Mouse (Mus musculus) gastrocnemius, adult 2 months (tissue): Measurements from ENCODE around the gene P2ry1. TPM values are rescaled to one million over a fixed set of nuclear protein-coding genes. Genes with fewer than 3 reads are reported as not detected.

Experiments
- DNase-seq: peaks from one replicate; pipeline ENCODE4 v3.0.0; 2022
- H3K27ac ChIP-seq: fragments of 200-600 bp; 2 replicates; pipeline ENCODE4 v1.8.1; 2022; ENCODE audit warnings: mild to moderate bottlenecking
- H3K4me3 ChIP-seq: fragments of 200-600 bp; 2 replicates; pipeline ENCODE4 v1.8.1; 2022; ENCODE audit warnings: mild to moderate bottlenecking, moderate library complexity
- CTCF ChIP-seq: fragments of 200-600 bp; IDR thresholded peaks from 2 replicates; pipeline ENCODE4 v1.8.1; 2022; ENCODE audit warnings: antibody characterized with exemption, mild to moderate bottlenecking, moderate library complexity
- intact Hi-C: fragments of 180-260 bp; cut with DNase I; formaldehyde crosslinking; loops from one replicate; pipeline ENCODE4 v1.15.1; 2025
- total RNA-seq, 2 experiments: library from RNA; stranded (reverse); gene quantifications; 2 replicates each; pipeline ENCODE4 v1.2.3; 2021

Gene P2ry1
- total RNA-seq, 2 experiments from 2014 or later: 8.2 to 19.4 TPM

DNA sequence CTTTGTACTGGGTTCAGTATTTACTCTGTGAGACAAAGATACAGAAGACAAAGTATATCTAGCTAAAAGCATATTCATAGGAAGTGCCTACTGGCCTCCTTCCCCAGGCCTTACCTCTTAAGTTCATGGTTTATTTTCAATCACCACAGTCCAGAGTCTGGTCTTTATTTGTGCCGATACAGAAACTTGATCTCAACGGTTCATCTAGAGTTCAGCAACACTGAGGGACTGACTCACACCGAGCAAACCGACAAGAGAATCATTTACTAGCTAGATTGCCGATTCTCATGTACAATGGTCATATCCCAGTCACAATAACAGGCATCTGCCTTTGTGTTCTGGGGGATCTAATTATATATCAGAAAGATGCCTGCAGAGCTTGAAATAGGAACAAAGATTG is 9.1 kb downstream of the P2ry1 start:
- no peak overlapping the region for H3K27ac ChIP-seq
- no peak overlapping the region for H3K4me3 ChIP-seq
- no peak for DNase-seq
- intact Hi-C loops: no loop called here
- no peak for TF ChIP-seq CTCF

DNA sequence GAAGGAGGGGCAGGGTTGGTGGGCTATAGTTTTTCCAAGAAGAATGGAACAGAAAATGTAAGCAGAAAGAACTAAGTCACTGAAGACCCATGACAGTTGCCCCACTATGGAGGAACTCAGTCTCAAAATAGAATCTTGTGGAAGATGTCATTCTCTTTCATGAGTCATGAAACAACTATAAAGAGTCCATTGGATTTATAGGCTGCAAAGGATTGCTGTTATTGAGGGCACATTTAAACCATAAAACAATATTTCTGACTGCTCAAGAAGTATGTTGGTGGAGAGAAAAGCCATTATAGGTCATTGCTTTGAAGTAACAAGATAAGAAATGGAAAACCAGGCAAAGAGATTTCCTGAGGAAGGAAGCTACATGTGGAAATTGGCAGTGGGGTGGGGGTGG is 10.0 kb downstream of the P2ry1 start:
- no peak overlapping the region for H3K4me3 ChIP-seq
- no peak for DNase-seq
- intact Hi-C loops: no loop called here
- H3K27ac ChIP-seq: no peak overlapping the region
- no peak for TF ChIP-seq CTCF

DNA sequence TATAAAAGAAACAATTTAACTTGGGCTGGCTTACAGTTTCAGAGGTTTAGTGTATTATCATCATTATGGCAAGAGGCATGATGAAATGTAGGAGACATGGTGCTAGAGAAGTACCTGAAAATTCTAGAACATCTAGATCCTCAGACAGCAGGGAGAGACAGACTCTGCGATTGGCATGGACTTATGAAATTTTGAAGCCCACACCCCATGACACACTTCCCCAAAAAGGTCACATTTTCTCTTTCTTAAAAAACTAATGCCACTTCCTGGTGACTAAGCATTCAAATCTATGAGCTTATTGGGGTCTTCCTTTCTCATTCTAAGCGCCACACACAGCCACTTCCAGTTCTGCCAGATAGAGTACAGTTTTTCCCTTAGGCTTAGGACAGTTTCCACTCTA is 14.1 kb downstream of the P2ry1 start:
- TF ChIP-seq CTCF: no peak
- intact Hi-C loops: no loop called here
- DNase-seq: no peak
- no peak overlapping the region for H3K27ac ChIP-seq
- no peak overlapping the region for H3K4me3 ChIP-seq

DNA sequence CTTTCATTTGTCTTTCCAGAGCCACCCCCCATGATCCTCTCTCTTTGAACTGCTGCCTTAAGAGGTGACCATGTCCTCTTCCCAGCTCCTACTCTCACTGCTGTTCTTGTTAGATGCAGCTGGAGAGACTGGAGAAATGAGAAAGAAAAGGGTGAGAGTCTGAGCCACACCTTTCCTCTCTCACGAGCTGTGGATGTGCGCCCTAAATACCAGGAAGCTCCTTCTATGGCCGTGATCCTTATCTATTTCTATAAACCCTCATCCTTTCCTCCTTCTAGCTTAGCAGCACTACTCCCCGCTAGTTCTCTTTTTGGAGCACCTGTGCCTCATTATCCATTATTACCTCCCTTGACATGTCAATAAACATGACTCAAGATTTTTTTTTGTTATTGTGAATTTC is 29.5 kb downstream of the P2ry1 start:
- no peak for DNase-seq
- TF ChIP-seq CTCF: no peak
- H3K27ac ChIP-seq: no peak overlapping the region
- intact Hi-C loops: no loop called here
- H3K4me3 ChIP-seq: no peak overlapping the region

DNA sequence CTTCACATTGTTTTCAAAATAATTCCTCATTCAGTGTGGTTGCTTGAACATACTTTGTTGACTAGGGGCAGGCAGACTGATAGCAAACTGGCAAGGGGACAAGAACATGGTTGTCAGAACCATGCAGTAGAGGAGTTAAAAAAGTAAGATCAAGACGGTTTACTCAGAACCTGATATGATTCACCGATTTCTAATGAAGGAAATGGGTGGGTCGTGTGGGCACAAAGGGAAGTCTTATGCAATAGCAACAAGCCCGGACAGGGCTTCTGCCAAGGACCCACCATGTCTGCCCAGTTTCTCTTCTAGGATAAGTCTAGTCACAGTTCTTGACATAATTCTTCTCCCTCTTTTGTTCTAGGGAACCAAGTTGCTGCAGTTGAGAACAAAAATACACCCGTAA is 33.0 kb downstream of the P2ry1 start:
- Histone ChIP-seq H3K27ac (no peak overlapping the region), H3K4me3 (no peak overlapping the region)
- DNase-seq: no peak
- no peak for TF ChIP-seq CTCF
- intact Hi-C loops: no loop called here

DNA sequence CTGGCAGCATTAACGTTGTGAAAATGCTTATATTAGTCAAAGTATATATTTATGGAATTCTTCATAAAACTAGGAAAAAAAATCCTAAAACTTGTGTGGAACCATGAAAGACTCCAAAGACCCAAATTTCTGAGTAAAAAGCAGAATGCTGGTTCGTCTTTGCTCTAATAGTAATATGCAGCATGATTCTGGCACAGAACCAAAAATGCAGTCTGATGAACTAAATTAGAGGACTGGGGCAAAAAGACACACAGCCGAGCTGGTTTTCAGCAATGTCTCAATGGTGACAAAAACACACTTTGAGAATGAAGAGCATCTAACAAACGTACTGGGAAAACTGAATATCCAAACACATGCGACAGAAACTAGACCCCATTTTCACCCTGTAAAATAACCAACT is 37.3 kb downstream of the P2ry1 start:
- Histone ChIP-seq H3K4me3 (no peak overlapping the region), H3K27ac (no peak overlapping the region)
- intact Hi-C loops: no loop called here
- DNase-seq: no peak
- TF ChIP-seq CTCF: no peak

DNA sequence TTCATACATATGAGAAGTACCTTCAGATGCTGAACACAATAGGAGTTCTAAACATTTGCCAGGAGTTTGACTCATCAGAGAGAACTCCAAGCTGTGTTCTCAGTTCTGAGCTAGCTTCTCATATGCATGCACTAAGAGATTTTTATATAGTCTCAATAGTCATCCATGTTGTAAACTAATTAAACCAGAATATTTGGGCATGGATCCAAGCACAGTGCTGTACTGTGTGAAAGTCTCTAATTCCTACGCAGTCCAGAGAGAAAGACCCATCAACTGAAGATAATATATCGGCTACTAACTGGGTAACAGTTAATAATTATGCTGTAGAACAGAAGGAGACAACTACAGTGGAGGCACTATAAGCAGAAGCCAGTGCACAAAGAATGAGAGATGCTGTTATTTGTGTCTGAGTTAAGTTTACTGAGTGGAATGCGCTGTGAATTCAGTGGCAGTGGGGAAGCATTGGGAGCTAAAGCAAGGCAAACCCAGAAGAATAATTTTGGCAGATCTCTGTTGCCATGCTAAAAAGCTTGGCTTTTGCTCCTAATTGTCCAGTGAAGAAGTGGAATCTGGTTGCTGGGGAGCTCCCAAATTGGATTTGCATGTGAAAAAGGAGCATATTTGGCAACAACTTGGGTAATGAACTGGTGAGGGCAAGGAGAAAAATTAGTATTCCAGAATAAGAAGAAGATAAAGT is 47.5 kb downstream of the P2ry1 start:
- no peak overlapping the region for H3K4me3 ChIP-seq
- intact Hi-C loops: no loop called here
- no peak for DNase-seq
- H3K27ac ChIP-seq: no peak overlapping the region
- no peak for TF ChIP-seq CTCF
